Mouse (Mus musculus) left cerebral cortex, postnatal 14 days (tissue): Measurements from ENCODE around the gene Il11. TPM values are rescaled to one million over a fixed set of nuclear protein-coding genes. Genes with fewer than 3 reads are reported as not detected.
"Not testable (repeated sequence)": the region's sequence is repeated elsewhere in the genome, so short reads cannot be mapped to it uniquely, and the experiment has no call there.

Source experiments
- DNase-seq, 2 experiments: peaks; one replicate each; pipeline ENCODE4 v3.0.0; 2021 to 2022; ENCODE audit warnings: low spot score in 2 of 2, mixed read lengths in 1 of 2
- intact Hi-C: fragments of 180-260 bp; cut with DNase I; formaldehyde crosslinking; loops from one replicate; pipeline ENCODE4 v1.15.1; 2025
- long read RNA-seq, 2 experiments: library from polyadenylated mRNA; stranded (forward); transcript quantifications; one replicate each; pipeline ENCODE4 v2.0.0; 2021
- total RNA-seq, 2 experiments: library from RNA; stranded (reverse); gene quantifications; 2 replicates each; pipeline ENCODE4 v1.2.3; 2021

The Il11 gene
- under 1 TPM; 0.18 to 0.55 TPM for total RNA-seq
- long read RNA-seq, experiment 1, result 0 reads
- long read RNA-seq, experiment 2, partial matches to known transcripts, result 0 of 1 reads
- long read RNA-seq, experiment 2, other reads (novel, unspliced or antisense), result 1 of 1 reads

- no peak for DNase-seq
- intact Hi-C loops, result no loop called here
Measured at GRCm38 (mm10) chr7:4782759-4783158, at the start of gene Il11, which contains the start of gene Tmem190. TSS of gene Il11 (minus strand) at chr7:4782859. TSS of gene Tmem190 (plus strand) at chr7:4782937.

- no peak for DNase-seq
- intact Hi-C loops, result no loop called here
Measured at GRCm38 (mm10) chr7:4830476-4830875, 47.8 kb upstream of the Il11 start.

GRCm38 (mm10) chr7:4825365-4825764 is 42.7 kb upstream of the Il11 start:
- no peak for DNase-seq
- intact Hi-C loops, result no loop called here

- DNase-seq, result no peak
- intact Hi-C loops, result no loop called here
Measured at GRCm38 (mm10) chr7:4822162-4822907, 39.7 kb upstream of the Il11 start.

- peak in 1 of 2 experiments; percentile 63 for DNase-seq
- intact Hi-C loops, result no loop called here
Measured at GRCm38 (mm10) chr7:4821690-4822089, 39.0 kb upstream of the Il11 start.

- DNase-seq, intact Hi-C loops: not testable (repeated sequence)
Measured at GRCm38 (mm10) chr7:4820925-4821324, 38.3 kb upstream of the Il11 start.

GRCm38 (mm10) chr7:4816559-4816958 is 33.9 kb upstream of the Il11 start:
- intact Hi-C loops, result no loop called here
- DNase-seq, result no peak

- intact Hi-C loops, result no loop called here
- DNase-seq, result no peak
Measured at GRCm38 (mm10) chr7:4813105-4813791, 30.6 kb upstream of the Il11 start.

GRCm38 (mm10) chr7:4812303-4813104 is 29.8 kb upstream of the Il11 start, which contains the start of gene Ube2s:
TSS of gene Ube2s (minus strand) at chr7:4812590.
- intact Hi-C loops, result no loop called here
- DNase-seq, result peak; percentile 98 to 99

GRCm38 (mm10) chr7:4811842-4812302 is 29.2 kb upstream of the Il11 start:
- DNase-seq, result peak in 1 of 2 experiments; percentile 40
- intact Hi-C loops, result no loop called here

- DNase-seq, intact Hi-C loops: not testable (repeated sequence)
Measured at GRCm38 (mm10) chr7:4811131-4811530, 28.5 kb upstream of the Il11 start.

GRCm38 (mm10) chr7:4806716-4807115 is 24.1 kb upstream of the Il11 start:
- DNase-seq, result peak in 1 of 2 experiments; percentile 58
- intact Hi-C loops, result loop anchor here (5.0 kb wide), 2 partner anchors 114 to 249 kb away; partner anchors contain the start of gene Brsk1

GRCm38 (mm10) chr7:4802247-4802646 is 19.6 kb upstream of the Il11 start:
- no peak for DNase-seq
- intact Hi-C loops, result no loop called here

GRCm38 (mm10) chr7:4795767-4796433 is 13.2 kb upstream of the Il11 start:
- DNase-seq, result peak; percentile 29 to 62
- intact Hi-C loops, result loop anchor here (10.0 kb wide), 1 partner anchor 81 kb away; no protein-coding TSS in a partner anchor

- no peak for DNase-seq
- intact Hi-C loops, result loop anchor here (5.0 to 10.0 kb wide), 2 partner anchors 52 to 80 kb away; partner anchors contain the start of gene Kmt5c
Measured at GRCm38 (mm10) chr7:4794631-4795168, 12.0 kb upstream of the Il11 start.

- intact Hi-C loops, result loop anchor here (5.0 to 10.0 kb wide), 2 partner anchors 51 to 79 kb away; partner anchors contain the start of gene Kmt5c
- no peak for DNase-seq
Measured at GRCm38 (mm10) chr7:4793674-4794073, 11.0 kb upstream of the Il11 start.

- not testable (repeated sequence) for DNase-seq
- intact Hi-C loops, result loop anchor here (5.0 to 10.0 kb wide), 2 partner anchors 51 to 78 kb away; partner anchors contain the start of gene Kmt5c
Measured at GRCm38 (mm10) chr7:4793248-4793647, 10.6 kb upstream of the Il11 start.
